In the genomic region with DNA sequence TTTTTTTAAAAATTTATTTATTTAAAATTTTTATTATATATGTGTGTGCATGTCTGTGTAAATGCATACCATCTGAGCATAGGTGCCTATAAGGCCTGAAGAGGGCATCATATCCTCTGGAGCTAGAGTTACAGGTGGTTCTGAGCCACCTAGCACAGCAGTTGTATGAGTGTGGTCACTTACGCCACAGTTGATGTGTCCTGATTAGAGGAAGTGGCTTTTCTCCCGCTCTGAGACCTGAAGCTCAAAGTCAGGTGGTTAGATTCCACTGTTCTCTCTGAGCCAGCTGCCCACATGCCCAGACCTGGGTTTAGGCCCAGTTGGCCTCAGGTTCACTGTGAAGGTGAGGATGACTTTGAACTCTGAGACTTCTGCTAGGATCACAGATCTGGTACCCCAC, we compare ENCODE assay signal across 12 mouse cellular contexts.
"Had no signal": no experiment of that assay in that cellular context is flagged by ENCODE, and none has a peak within 500 bp of the region (broad histone marks: within the 10 kb centered on the region; RNA-seq: fewer than 3 reads in every experiment).

No protein-coding gene starts in this region.

- H3K4me1 ChIP-seq: kidney, embryonic 15.5 days; limb, embryonic 15.5 days; midbrain, embryonic 12.5 days had no signal

- H3K9me3 ChIP-seq: kidney, embryonic 15.5 days; limb, embryonic 15.5 days; midbrain, embryonic 12.5 days had no signal

- H3K27me3 ChIP-seq: kidney, embryonic 15.5 days; limb, embryonic 15.5 days; midbrain, embryonic 12.5 days had no signal

- H3K4me3 ChIP-seq: kidney, embryonic 15.5 days; left cerebral cortex, adult 2 months; limb, embryonic 15.5 days; midbrain, embryonic 12.5 days had no signal

- H3K27ac ChIP-seq: kidney, embryonic 15.5 days; left cerebral cortex, adult 2 months; limb, embryonic 15.5 days; midbrain, embryonic 12.5 days had no signal

- H3K4me2 ChIP-seq: kidney, embryonic 15.5 days; limb, embryonic 15.5 days; lung, embryonic 14.5 days; midbrain, embryonic 12.5 days had no signal

- DNase-seq: kidney, adult 2 months; kidney, postnatal 25 days; lung, embryonic 14.5 days; lung, postnatal 10 days; lung, postnatal 4 days; right cerebral cortex, adult 18-20 months; right cerebral cortex, postnatal 25 days; thymus, postnatal 36 days had no signal

- H3K9ac ChIP-seq: kidney, embryonic 15.5 days; limb, embryonic 15.5 days; lung, embryonic 14.5 days; midbrain, embryonic 12.5 days had no signal
